Mouse (Mus musculus): ENCODE results near the gene Ufsp1.

- no peak; the same call in 1 of the 2 replicates for TF ChIP-seq HCFC1 (IDR thresholded peaks at IDR 0.05; ENCODE audit: borderline replicate concordance, insufficient read depth, low read length)
- TF ChIP-seq ZNF384 (IDR thresholded peaks at IDR 0.05; ENCODE audit: low read depth, low read length) = no peak
- no peak for TF ChIP-seq ZC3H11A (IDR thresholded peaks at IDR 0.05; ENCODE audit: borderline replicate concordance, low read depth, low read length)
- TF ChIP-seq CHD2 (IDR thresholded peaks at IDR 0.05; ENCODE audit: low read depth, low read length) = no peak; the same call in 1 of the 2 replicates
These were observed at the start of gene Ufsp1 for GRCm38 (mm10) chr5:137293839-137294743.

Measured in ES-E14 (cell line).